Mouse (Mus musculus) embryo, embryonic 11.5 days (tissue): ENCODE data around the gene Frat1.
A peak's percentile ranks its signal among the peaks of the same experiment; 100 is the strongest.

Experiments used
- DNase-seq: peaks from one replicate; pipeline ENCODE4 v3.0.0-alpha.2; 2012; ENCODE audit warnings: low read depth, low spot score

The Frat1 gene

DNA sequence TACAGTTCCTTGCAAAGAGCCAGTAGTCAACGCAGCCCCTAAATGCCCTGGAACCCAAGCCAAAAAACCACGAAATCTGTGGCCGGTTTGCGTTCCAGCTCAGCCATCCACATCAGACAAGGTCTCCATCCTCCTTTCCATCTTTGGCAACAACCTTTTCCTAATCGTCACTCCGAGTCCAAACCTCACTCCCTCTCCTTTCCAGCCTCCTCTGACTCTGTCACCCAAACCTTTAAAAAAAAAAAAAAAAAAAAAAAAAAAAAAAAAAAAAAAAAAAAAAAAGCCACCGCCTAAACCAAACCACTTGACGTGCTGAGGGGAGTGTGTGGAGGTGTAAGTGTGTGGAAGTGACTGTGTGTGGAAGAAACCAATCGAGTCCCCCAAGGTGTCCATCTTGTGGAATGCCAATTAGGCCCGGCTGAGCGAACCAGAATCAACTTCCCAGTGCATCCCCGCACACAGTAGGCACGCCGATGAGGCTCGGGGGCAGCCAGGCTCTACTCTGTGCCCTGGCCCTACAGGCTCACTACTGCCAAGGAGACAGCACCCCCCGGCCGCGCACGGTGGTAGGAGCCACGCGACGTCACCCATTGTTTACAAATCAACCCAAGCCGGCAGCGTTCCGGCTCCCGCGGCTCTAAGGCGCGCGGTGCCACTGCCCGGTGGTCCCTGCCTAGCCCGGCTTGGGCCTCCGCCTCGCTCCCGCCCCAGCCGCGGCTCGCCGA is at the start of gene Frat1:
TSS of gene Frat1 (plus strand) at position 590 of the 725 bp plus-strand sequence.
- peak; percentile 77 for DNase-seq

DNA sequence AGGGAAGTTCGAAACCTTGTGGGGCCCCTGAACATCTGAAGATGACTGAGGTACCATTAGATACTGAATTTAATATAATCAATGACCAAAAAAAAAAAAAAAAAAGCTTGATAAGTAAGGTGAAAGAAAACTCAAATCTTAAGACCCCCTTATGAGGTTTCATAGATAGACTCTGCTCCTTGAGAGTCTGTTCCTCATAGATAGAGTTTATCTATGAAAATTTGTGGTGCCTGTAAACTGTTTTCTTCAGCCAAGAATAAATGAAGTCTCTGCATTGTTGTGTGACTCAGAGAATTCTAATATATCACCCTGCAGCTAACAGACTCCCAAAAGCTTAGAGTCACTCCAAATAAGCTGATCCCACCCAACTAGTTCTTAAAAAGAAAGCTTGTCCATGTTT is 42.9 kb upstream of the Frat1 start:
- DNase-seq: no peak

- no peak for DNase-seq
Observed at GRCm38 (mm10) chr19:41789110-41789961, 40.4 kb upstream of the Frat1 start.

DNA sequence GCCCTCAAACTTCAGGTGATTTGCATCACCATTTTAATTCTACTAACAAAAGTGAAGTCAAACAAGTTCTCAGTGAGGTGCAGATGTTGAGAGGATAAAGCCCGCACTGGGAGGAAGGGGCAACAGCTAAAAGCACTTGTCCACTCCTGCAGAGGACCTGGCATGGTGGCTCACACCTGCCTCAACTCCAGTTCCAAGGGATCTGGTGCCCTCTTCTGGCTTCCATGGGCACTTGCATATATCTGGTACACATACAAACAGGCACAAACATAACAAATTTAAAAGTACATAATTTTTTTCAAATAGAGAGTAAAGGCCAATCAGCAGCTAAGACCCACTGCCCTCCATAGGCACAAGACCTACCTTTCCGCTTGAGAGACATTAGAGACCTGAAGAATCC is 38.4 kb upstream of the Frat1 start:
- DNase-seq: no peak

DNA sequence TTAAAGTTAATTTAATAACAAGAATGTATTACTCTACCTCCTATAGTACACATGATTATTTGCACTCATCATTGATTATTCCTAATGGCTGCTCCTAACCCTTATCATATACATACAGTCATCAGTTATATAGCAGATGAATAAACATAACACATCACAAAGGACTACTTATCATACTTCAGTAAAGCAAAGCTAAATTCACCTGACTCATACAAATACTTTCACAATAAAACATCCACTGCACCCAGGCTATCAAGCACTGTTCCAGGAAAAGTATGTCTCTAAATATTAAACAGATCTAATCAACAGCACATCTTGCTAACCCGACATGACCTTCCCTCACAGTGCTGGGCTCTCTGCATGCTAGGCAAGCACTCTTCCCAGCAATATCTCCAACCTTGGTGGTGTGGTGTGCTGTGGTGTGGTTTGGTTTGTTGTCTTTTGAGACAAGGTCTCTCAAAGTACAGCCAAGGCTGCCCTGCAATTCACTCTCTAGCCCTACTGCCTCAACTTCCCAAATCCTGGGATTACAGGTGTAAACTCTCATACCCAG is 36.8 kb upstream of the Frat1 start:
- DNase-seq: no peak

GRCm38 (mm10) chr19:41794017-41794416 is 35.8 kb upstream of the Frat1 start:
- DNase-seq: no peak

DNA sequence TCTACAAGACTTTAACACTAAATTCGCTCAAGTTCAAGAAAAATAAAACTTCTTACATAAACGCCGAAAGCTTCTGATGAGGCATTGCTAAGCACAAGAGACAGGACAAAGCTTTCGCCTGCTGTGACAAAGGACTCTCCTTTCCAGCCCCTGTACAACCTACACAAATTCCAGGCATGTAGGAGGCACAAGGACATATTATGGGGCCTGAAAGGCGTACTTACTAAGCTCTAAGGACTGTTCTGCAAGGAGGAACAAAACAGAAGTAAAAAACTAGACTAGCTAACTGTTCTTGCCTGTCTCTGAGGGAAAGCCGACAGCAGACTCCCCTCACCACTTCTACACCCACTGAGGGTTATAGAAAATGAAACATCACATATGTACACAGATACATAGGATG is 34.9 kb upstream of the Frat1 start:
- no peak for DNase-seq

DNA sequence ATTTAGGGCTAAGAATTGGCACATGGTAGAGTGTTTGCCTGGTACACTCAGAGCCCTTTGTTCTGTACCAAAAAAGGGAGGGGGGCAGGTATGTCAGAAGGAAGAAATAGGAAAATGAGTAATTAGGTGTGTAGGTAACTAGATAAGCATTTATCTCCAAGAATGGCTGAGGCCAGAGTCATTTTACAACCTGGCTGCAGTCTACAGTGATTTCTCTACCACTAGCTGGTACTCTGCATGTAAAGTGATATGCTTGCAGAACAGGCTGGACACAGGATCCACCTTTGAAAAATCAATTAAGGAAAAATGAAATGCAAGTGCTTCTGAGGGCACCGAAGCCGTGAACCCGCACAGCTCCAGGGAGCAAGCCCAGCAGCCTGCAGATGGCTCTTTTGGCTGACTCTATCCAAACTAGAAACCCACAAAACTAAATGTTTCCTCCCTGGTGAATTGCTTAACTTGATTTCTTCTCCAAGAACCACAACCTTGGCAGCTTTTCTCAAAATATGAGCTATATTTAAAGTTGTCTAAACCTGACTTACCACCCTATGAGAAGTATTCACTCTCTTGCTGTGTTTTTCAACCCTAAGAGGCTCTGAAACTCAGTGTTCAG is 33.5 kb upstream of the Frat1 start:
- DNase-seq: no peak

- DNase-seq: no peak
Observed at GRCm38 (mm10) chr19:41796789-41797327, 32.9 kb upstream of the Frat1 start.

DNA sequence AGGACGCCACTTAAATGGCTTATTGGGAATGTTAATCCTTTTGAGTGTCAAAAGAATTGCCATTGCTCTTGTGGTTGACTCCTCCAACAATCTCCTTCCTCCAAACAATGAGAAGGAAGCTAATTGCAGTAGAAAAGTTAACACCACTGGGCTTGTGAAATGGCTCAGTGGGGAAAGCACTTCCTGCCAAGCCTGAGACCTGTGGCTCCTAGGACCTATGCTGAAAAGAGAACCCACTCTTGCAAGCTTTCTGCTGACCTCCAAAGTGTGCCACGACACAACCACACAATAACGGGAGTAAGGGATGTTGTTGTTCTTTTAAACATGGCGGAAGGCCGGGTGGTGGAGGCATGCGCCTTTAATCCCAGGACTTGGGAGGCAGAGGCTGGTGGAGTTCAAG is 32.2 kb upstream of the Frat1 start:
- no peak for DNase-seq

GRCm38 (mm10) chr19:41800451-41800850 is 29.3 kb upstream of the Frat1 start:
- no peak for DNase-seq

- no peak for DNase-seq
Observed at GRCm38 (mm10) chr19:41800986-41801741, 28.6 kb upstream of the Frat1 start.

GRCm38 (mm10) chr19:41801742-41802369 is 27.9 kb upstream of the Frat1 start, which contains the start of gene Arhgap19:
TSS of gene Arhgap19 (minus strand) at chr19:41802047.
- DNase-seq: peak; percentile 84

DNA sequence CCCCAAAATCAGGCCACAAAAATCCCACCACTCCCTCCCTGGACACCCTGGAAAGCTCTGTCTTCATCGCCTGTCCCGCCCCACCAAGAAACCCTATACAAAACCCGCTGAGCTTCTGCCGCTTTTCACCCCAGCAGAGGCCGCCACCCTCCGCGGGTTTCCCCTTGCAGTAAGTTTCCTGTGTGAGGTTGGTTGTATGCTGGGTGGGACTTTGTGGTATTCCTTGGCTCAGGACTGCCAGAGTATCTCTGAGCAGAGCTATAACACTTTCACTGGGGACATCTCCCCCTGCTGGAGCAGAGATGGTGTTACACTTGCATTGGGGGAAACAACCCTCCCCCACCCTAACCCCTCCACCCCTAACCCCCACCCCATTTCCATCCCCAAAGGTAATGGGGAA is 26.4 kb upstream of the Frat1 start:
- no peak for DNase-seq

GRCm38 (mm10) chr19:41805831-41806230 is 23.9 kb upstream of the Frat1 start:
- no peak for DNase-seq

DNA sequence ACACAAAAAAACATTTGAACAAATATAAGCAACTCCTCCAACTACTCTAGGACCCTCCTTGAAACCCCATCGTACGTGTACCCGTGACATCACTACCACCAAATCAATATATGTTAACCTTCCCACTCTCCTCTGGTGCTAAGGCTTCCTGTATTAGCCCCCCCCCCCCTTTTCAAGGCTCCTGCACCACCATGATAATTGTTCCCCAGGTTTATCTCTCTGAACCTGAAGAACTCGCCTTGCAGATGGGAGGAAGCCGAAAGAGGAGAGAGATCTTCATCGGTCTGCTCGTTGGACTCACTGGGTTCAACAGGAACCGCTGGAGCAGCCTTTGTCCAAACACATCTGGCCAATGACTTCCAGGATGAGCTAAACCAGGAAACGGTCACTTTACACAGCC is 22.3 kb upstream of the Frat1 start:
- no peak for DNase-seq

DNA sequence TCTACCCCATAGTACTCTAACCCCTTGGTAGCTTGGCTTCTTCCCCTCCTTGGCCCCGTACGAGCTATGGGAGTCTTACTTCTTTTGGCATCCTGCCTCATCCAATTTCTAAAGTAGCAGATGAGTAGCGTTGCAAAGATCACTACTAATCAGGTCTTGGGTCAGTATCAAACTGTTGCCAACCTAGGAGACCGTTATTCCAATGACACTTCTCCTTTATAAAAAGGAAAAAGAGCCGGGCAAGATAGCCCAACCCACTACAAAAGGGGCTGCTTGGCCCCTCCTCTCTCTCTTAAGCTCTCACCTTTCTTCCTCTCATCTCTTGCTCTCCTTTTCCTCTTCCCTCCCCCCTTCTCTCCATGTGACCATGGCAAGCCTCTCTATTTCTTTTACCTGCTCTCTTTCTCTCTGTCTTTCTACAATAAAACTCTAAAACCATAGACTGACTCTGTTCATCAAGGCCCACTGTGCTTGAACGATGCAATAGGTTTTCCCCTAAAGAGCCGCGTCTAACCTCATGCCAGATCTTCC is 21.6 kb upstream of the Frat1 start:
- DNase-seq: no peak

GRCm38 (mm10) chr19:41810074-41810473 is 19.7 kb upstream of the Frat1 start:
- no peak for DNase-seq

GRCm38 (mm10) chr19:41812525-41812924 is 17.2 kb upstream of the Frat1 start:
- no peak for DNase-seq

DNA sequence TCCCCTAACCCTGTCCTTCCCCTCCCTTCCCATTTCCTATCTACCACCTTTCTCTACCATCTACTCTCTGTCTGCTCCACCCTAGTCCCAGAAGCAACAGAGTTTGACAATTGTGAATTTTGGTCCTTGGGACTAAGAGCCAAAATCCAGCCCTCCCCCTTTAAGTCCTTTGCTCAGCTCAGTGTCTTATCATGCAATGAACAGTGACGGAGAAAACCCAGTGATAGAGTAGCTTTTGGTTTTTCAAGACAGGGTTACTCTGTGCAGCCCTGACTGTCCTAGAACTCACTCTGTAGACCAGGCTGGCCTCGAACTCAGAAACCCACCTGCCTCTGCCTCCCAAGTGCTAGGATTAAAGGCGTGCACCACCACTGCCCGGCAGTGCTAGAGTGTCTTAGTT is 16.4 kb upstream of the Frat1 start:
- DNase-seq: no peak
